Mouse (Mus musculus) frontal cortex, postnatal 36 days (tissue): ENCODE data around the gene Mroh8.
"Not testable (repeated sequence)": the region's sequence is repeated elsewhere in the genome, so short reads cannot be mapped to it uniquely, and the experiment has no call there.

Source experiments
- DNase-seq, 2 experiments: peaks; one replicate each; pipeline ENCODE4 v3.0.0; 2022; ENCODE audit warnings: low spot score in 2 of 2

The Mroh8 gene

GRCm38 (mm10) chr2:157198405-157198804 lies 80.9 kb downstream of the Mroh8 start:
- not testable (repeated sequence) for DNase-seq

- DNase-seq: no peak
These were observed 88.7 kb downstream of the Mroh8 start for GRCm38 (mm10) chr2:157190651-157191050.

- DNase-seq: no peak
These were observed 92.1 kb downstream of the Mroh8 start for GRCm38 (mm10) chr2:157187223-157187622.

GRCm38 (mm10) chr2:157186504-157186903 lies 92.8 kb downstream of the Mroh8 start:
- DNase-seq: no peak

GRCm38 (mm10) chr2:157185022-157185660 lies 94.2 kb downstream of the Mroh8 start:
- no peak for DNase-seq

GRCm38 (mm10) chr2:157178167-157178566 lies 101.2 kb downstream of the Mroh8 start:
- no peak for DNase-seq

- no peak for DNase-seq
These were observed 103.1 kb downstream of the Mroh8 start for GRCm38 (mm10) chr2:157176248-157176647.

- DNase-seq: no peak
These were observed 104.9 kb downstream of the Mroh8 start for GRCm38 (mm10) chr2:157174416-157174815.

- no peak for DNase-seq
These were observed 105.8 kb downstream of the Mroh8 start for GRCm38 (mm10) chr2:157173555-157173954.

- no peak for DNase-seq
These were observed 106.4 kb downstream of the Mroh8 start for GRCm38 (mm10) chr2:157172984-157173383.

GRCm38 (mm10) chr2:157170626-157171025 lies 108.7 kb downstream of the Mroh8 start:
- no peak for DNase-seq

- DNase-seq: peak in 1 of 2 experiments; percentile 6
These were observed 109.2 kb downstream of the Mroh8 start for GRCm38 (mm10) chr2:157170166-157170565.

GRCm38 (mm10) chr2:157166371-157167080 lies 112.8 kb downstream of the Mroh8 start:
- peak in 1 of 2 experiments; percentile 52 for DNase-seq

GRCm38 (mm10) chr2:157165312-157166224 lies 113.8 kb downstream of the Mroh8 start:
- not testable (repeated sequence) for DNase-seq

- no peak for DNase-seq
These were observed 115.2 kb downstream of the Mroh8 start for GRCm38 (mm10) chr2:157164101-157164500.
